Mouse (Mus musculus): Measurements from ENCODE around the gene Tnfrsf14. TPM values are rescaled to one million over a fixed set of nuclear protein-coding genes. Genes with fewer than 3 reads are reported as not detected.

The Tnfrsf14 gene
- polyA plus RNA-seq, 1 experiment from 2014 or later = 4.4 TPM

DNA sequence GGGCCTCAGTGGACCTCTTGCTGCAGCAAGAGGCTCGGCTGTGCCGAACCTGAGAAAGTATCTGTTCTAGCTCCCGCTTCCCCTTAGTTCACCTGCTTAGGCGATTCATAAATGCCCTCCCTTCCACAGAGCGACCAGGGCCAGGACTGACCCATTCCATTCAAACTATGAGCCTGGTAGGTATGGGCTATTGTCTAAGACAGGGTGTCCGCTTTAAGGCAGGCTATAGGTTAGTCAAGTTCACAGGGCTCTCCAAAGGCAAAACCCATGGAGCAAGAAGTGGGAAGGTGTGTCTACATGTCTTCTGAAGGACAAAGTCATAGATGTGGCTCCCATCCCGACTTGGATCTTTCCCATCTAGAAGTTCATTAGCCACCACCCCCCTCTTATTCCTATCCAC is 34.3 kb upstream of the Tnfrsf14 start:
- Histone ChIP-seq H3K27ac (ENCODE audit: low read depth, low read length) (no peak overlapping the region), H3K36me3 (ENCODE audit: control insufficient read depth, insufficient read depth, low read length) (no peaks in the 10 kb centered on the region), H3K27me3 (ENCODE audit: control insufficient read depth, insufficient read depth, low read length) (peaks cover 62% of the 10 kb centered on the region), H3K9ac (ENCODE audit: low read depth, low read length) (no peak overlapping the region), H3K9me3 (replicated peaks; ENCODE audit: control insufficient read depth, low read length) (no peaks in the 10 kb centered on the region), H3K4me3 (ENCODE audit: low read depth, low read length) (no peak overlapping the region), H3K4me1 (ENCODE audit: control insufficient read depth, insufficient read depth, low read length) (peaks cover 58% of the 10 kb centered on the region), H3K4me2 (no peak overlapping the region; the same call in 1 of the 2 replicates)
- 75% methylated on average over 7 of the region's 7 CpGs for WGBS (ENCODE audit: insufficient replicate concordance)
- ATAC-seq (replicated peaks; ENCODE audit: insufficient number of reproducible peaks, low FRiP score, low TSS enrichment) = no peak

DNA sequence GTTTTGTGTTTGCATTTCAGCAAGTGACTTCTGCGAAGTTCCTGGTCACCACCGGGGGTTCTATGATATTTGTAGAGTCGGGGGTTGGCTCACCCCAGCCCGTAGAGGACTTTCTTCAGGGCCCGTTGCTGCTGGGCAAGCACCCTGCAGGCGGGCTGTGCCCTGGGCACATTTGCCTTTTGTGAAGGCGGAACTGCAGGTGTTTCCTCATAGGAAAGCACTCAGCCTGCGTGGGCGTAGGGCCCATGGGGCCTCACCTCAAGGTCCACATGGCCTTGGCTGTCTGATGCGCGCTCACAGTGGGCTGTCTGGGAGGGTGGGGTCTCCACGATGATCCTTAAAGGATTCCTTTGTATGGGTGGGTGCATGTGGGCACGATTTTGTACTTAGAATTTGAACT is 33.5 kb upstream of the Tnfrsf14 start:
- H3K36me3 ChIP-seq (ENCODE audit: control insufficient read depth, insufficient read depth, low read length) = no peaks in the 10 kb centered on the region
- peak overlapping the region; percentile 84; the same call in 1 of the 2 replicates for H3K4me2 ChIP-seq
- no peak overlapping the region for H3K27ac ChIP-seq (ENCODE audit: low read depth, low read length)
- H3K9me3 ChIP-seq (replicated peaks; ENCODE audit: control insufficient read depth, low read length) = no peaks in the 10 kb centered on the region
- no peak for ATAC-seq (replicated peaks; ENCODE audit: insufficient number of reproducible peaks, low FRiP score, low TSS enrichment)
- peaks cover 52% of the 10 kb centered on the region for H3K4me1 ChIP-seq (ENCODE audit: control insufficient read depth, insufficient read depth, low read length)
- peaks cover 69% of the 10 kb centered on the region for H3K27me3 ChIP-seq (ENCODE audit: control insufficient read depth, insufficient read depth, low read length)
- 23% methylated on average over 13 of the region's 13 CpGs for WGBS (ENCODE audit: insufficient replicate concordance)
- no peak overlapping the region for H3K9ac ChIP-seq (ENCODE audit: low read depth, low read length)
- peak overlapping the region; percentile 0; the same call in 1 of the 2 replicates for H3K4me3 ChIP-seq (ENCODE audit: low read depth, low read length)

GRCm38 (mm10) chr4:154961226-154961738 is 32.9 kb upstream of the Tnfrsf14 start:
- Histone ChIP-seq H3K4me1 (ENCODE audit: control insufficient read depth, insufficient read depth, low read length) (peaks cover 45% of the 10 kb centered on the region), H3K27ac (ENCODE audit: low read depth, low read length) (no peak overlapping the region), H3K27me3 (ENCODE audit: control insufficient read depth, insufficient read depth, low read length) (peaks cover 76% of the 10 kb centered on the region), H3K36me3 (ENCODE audit: control insufficient read depth, insufficient read depth, low read length) (no peaks in the 10 kb centered on the region), H3K9ac (ENCODE audit: low read depth, low read length) (peak overlapping the region; percentile 58), H3K4me3 (ENCODE audit: low read depth, low read length) (peak overlapping the region; percentile 42), H3K4me2 (peak overlapping the region; percentile 84), H3K9me3 (replicated peaks; ENCODE audit: control insufficient read depth, low read length) (no peaks in the 10 kb centered on the region)
- WGBS (ENCODE audit: insufficient replicate concordance) = under 1% methylated on average over 37 of the region's 47 CpGs
- no peak for ATAC-seq (replicated peaks; ENCODE audit: insufficient number of reproducible peaks, low FRiP score, low TSS enrichment)

GRCm38 (mm10) chr4:154960690-154961225 is 32.4 kb upstream of the Tnfrsf14 start, which contains the start of gene Hes5:
Gene Hes5 (plus strand): TSS chr4:154960923.
- Histone ChIP-seq H3K4me3 (ENCODE audit: low read depth, low read length) (peak within 1 kb of the TSS; percentile 42), H3K27me3 (ENCODE audit: control insufficient read depth, insufficient read depth, low read length) (peaks cover 81% of the 10 kb centered on the region), H3K9me3 (replicated peaks; ENCODE audit: control insufficient read depth, low read length) (no peaks in the 10 kb centered on the region), H3K9ac (ENCODE audit: low read depth, low read length) (peak within 1 kb of the TSS; percentile 58), H3K27ac (ENCODE audit: low read depth, low read length) (no peak within 1 kb of the TSS), H3K4me2 (peak within 1 kb of the TSS; percentile 84), H3K4me1 (ENCODE audit: control insufficient read depth, insufficient read depth, low read length) (peaks cover 41% of the 10 kb centered on the region), H3K36me3 (ENCODE audit: control insufficient read depth, insufficient read depth, low read length) (no peaks in the 10 kb centered on the region)
- ATAC-seq (replicated peaks; ENCODE audit: insufficient number of reproducible peaks, low FRiP score, low TSS enrichment) = no peak
- WGBS (ENCODE audit: insufficient replicate concordance) = under 1% methylated on average over 61 of the region's 65 CpGs

DNA sequence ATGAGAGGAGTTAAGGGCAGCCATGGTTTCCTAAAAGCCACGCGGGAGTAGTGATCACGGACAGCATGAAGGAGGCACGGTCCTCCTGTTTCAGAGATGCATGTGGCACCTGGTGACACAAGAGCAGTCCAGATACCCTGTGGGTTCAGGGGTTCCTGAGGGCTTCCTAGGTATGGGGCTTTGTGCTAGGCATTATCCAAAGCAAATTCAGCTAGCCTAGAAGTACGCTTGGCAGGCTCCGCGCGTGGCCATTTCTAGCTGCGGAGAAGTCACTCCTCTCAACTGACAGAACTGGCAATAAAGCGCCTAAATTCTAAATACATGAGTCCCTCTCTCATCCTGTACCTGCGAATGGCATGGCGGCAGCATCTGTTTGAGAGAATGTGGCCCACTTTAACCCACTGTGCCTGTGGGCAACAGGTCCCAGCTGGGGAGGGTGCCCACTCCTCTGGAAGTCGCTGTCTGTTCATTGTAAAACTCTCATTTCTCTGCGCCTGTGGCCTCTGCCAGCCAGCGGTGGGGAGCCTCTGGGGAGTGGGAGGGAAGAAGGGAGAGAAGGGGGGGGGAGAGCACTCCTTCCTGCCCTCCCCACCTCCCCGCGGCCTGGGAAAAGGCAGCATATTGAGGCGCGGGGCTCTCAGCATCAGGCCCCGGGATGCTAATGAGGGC is 31.8 kb upstream of the Tnfrsf14 start:
- WGBS (ENCODE audit: insufficient replicate concordance) = 19% methylated on average over 20 of the region's 20 CpGs
- ATAC-seq (replicated peaks; ENCODE audit: insufficient number of reproducible peaks, low FRiP score, low TSS enrichment) = no peak
- H3K36me3 ChIP-seq (ENCODE audit: control insufficient read depth, insufficient read depth, low read length) = no peaks in the 10 kb centered on the region
- peaks cover 85% of the 10 kb centered on the region for H3K27me3 ChIP-seq (ENCODE audit: control insufficient read depth, insufficient read depth, low read length)
- no peaks in the 10 kb centered on the region for H3K9me3 ChIP-seq (replicated peaks; ENCODE audit: control insufficient read depth, low read length)
- peak overlapping the region; percentile 42 for H3K4me3 ChIP-seq (ENCODE audit: low read depth, low read length)
- H3K9ac ChIP-seq (ENCODE audit: low read depth, low read length) = no peak overlapping the region
- peaks cover 35% of the 10 kb centered on the region for H3K4me1 ChIP-seq (ENCODE audit: control insufficient read depth, insufficient read depth, low read length)
- no peak overlapping the region for H3K27ac ChIP-seq (ENCODE audit: low read depth, low read length)
- H3K4me2 ChIP-seq = peak overlapping the region; percentile 84

- no peaks in the 10 kb centered on the region for H3K9me3 ChIP-seq (replicated peaks; ENCODE audit: control insufficient read depth, low read length)
- peak overlapping the region; percentile 49; the same call in 1 of the 2 replicates for H3K4me2 ChIP-seq
- H3K27me3 ChIP-seq (ENCODE audit: control insufficient read depth, insufficient read depth, low read length) = peaks cover 98% of the 10 kb centered on the region
- 11% methylated on average over 8 of the region's 8 CpGs for WGBS (ENCODE audit: insufficient replicate concordance)
- ATAC-seq (replicated peaks; ENCODE audit: insufficient number of reproducible peaks, low FRiP score, low TSS enrichment) = no peak
- H3K4me3 ChIP-seq (ENCODE audit: low read depth, low read length) = no peak overlapping the region
- no peak overlapping the region for H3K9ac ChIP-seq (ENCODE audit: low read depth, low read length)
- peaks cover 30% of the 10 kb centered on the region for H3K4me1 ChIP-seq (ENCODE audit: control insufficient read depth, insufficient read depth, low read length)
- no peak overlapping the region for H3K27ac ChIP-seq (ENCODE audit: low read depth, low read length)
- H3K36me3 ChIP-seq (ENCODE audit: control insufficient read depth, insufficient read depth, low read length) = no peaks in the 10 kb centered on the region
Measured at GRCm38 (mm10) chr4:154958621-154959020, 30.3 kb upstream of the Tnfrsf14 start.

DNA sequence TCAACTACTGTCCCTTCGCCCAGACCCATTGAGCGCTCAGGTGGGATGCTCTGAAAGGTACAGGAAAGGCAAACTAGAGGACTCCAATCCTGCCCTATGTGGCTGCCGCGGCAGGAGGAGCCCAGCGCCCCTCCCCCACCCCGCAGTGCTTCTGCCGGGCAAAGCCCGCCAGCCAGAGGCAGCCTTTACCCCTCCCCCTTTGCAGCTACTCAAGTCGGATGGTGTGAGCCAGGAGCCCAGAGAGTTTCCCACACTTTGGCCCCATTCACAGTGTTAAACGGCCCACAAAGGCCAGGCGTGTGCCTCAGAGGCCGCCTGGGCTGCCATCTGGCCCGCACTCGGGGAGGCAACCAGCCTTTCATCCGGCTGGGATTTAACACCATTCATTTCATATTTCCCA is 29.8 kb upstream of the Tnfrsf14 start:
- H3K4me2 ChIP-seq = peak overlapping the region; percentile 49
- H3K27me3 ChIP-seq (ENCODE audit: control insufficient read depth, insufficient read depth, low read length) = peaks cover 98% of the 10 kb centered on the region
- no peak overlapping the region for H3K27ac ChIP-seq (ENCODE audit: low read depth, low read length)
- no peaks in the 10 kb centered on the region for H3K36me3 ChIP-seq (ENCODE audit: control insufficient read depth, insufficient read depth, low read length)
- no peak for ATAC-seq (replicated peaks; ENCODE audit: insufficient number of reproducible peaks, low FRiP score, low TSS enrichment)
- peaks cover 26% of the 10 kb centered on the region for H3K4me1 ChIP-seq (ENCODE audit: control insufficient read depth, insufficient read depth, low read length)
- WGBS (ENCODE audit: insufficient replicate concordance) = under 1% methylated on average over 15 of the region's 15 CpGs
- H3K9me3 ChIP-seq (replicated peaks; ENCODE audit: control insufficient read depth, low read length) = no peaks in the 10 kb centered on the region
- no peak overlapping the region for H3K9ac ChIP-seq (ENCODE audit: low read depth, low read length)
- H3K4me3 ChIP-seq (ENCODE audit: low read depth, low read length) = peak overlapping the region; percentile 28

DNA sequence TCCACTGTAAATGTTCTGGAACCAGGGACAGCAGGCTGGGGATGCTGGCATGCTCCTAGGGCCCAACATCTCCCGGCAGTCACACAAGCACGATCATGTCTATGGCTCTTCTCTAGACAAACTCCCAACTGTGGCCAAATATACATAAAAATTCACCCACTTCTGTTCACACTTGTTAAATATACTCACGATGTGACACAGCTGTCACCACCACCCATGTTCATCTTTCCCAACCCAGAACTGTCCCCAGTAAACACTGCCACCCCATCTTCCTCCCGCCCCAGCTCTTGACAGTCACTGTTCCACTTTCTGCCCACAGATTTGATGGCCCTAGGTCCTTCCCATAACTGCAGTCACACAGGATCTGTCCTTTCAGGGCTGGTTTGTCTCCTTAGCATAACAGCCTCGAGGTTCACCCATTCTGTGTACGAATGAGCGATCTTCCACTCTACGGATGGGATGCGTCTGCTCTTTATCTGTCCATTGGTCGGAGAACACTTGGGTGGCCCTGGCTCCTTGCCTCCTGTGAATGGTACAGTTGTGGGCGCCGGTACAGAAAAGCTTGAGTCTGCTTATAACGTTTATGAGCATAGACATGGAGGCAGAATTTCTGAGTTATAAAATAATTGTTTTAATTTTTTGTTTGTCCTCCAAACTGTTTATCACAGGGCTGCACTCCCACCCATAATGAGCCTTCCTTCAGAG is 29.1 kb upstream of the Tnfrsf14 start:
- no peak overlapping the region for H3K27ac ChIP-seq (ENCODE audit: low read depth, low read length)
- ATAC-seq (replicated peaks; ENCODE audit: insufficient number of reproducible peaks, low FRiP score, low TSS enrichment) = no peak
- H3K9me3 ChIP-seq (replicated peaks; ENCODE audit: control insufficient read depth, low read length) = no peaks in the 10 kb centered on the region
- H3K4me1 ChIP-seq (ENCODE audit: control insufficient read depth, insufficient read depth, low read length) = peaks cover 23% of the 10 kb centered on the region
- no peak overlapping the region for H3K9ac ChIP-seq (ENCODE audit: low read depth, low read length)
- peaks cover 98% of the 10 kb centered on the region for H3K27me3 ChIP-seq (ENCODE audit: control insufficient read depth, insufficient read depth, low read length)
- H3K36me3 ChIP-seq (ENCODE audit: control insufficient read depth, insufficient read depth, low read length) = no peaks in the 10 kb centered on the region
- H3K4me2 ChIP-seq = no peak overlapping the region
- no peak overlapping the region for H3K4me3 ChIP-seq (ENCODE audit: low read depth, low read length)
- 44% methylated on average over 13 of the region's 13 CpGs for WGBS (ENCODE audit: insufficient replicate concordance)

Data from heart, embryonic 11.5 days (tissue).